Mouse (Mus musculus): ENCODE measurements around the gene Iqgap1. TPM values are rescaled to one million over a fixed set of nuclear protein-coding genes. Genes with fewer than 3 reads are reported as not detected.
"Not testable (repeated sequence)": the region's sequence is repeated elsewhere in the genome, so short reads cannot be mapped to it uniquely, and the experiment has no call there.

The Iqgap1 gene
- total RNA-seq, 2 experiments from 2014 or later = 39.8 to 46.7 TPM

DNA sequence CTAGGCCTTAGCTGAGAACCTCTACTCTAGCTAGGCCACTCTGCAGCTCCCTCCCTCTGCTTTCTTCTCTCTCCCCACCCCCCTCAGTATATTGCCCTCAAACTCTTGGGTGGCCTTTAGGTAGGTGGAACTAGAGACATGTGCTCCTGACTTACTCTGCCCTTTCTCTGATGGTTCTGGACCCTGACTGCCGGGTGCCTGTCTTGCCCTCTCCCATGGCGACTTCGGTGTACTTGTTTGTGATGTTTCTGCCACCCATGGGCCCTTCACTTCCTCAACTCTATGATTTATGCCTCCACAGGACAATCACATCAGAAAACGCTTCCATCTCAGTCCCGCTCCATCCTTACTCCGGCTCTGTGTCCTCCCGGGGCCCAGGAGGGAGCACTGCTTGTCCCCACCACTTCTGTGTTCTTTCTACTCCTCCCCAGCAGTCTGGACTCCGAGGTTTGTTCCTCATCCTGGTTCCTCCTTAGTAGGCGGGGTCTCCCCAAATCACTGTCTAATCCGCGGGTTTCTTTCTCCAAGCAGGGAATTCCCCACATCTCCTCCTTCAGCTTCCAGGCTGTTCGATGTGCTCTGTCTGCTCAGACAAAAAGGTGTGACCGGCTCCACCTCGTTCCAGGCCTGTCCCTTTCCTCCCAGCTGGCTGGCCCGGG, 20.0 kb upstream of the Iqgap1 start:
- intact Hi-C loops (cut with DNase I) = loop anchor here (5.0 kb wide), 1 partner anchor 43 kb away; no protein-coding TSS in a partner anchor
- DNase-seq (ENCODE audit: low spot score) = no peak

DNA sequence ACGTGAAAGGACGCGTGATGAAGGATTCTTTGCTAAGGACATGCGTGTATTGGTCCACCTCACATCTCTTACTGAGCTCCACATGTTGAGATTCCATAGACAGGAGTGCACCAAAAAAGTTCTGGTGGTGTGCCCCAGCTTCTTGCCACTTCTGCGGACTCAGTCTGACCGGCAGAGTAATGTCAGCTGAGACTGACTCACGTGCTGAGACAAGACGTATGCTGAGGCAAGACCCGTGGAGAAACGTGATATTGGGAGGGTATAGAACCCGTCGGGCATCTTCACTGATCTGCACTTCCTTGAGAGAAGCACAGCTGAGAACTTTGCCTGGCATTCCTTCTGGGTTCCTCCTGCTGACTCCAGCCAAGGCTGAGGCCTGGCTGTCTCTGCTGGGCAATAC, 18.9 kb upstream of the Iqgap1 start:
- intact Hi-C loops (cut with DNase I) = loop anchor here (5.0 kb wide), 1 partner anchor 42 kb away; no protein-coding TSS in a partner anchor
- DNase-seq (ENCODE audit: low spot score) = no peak

DNA sequence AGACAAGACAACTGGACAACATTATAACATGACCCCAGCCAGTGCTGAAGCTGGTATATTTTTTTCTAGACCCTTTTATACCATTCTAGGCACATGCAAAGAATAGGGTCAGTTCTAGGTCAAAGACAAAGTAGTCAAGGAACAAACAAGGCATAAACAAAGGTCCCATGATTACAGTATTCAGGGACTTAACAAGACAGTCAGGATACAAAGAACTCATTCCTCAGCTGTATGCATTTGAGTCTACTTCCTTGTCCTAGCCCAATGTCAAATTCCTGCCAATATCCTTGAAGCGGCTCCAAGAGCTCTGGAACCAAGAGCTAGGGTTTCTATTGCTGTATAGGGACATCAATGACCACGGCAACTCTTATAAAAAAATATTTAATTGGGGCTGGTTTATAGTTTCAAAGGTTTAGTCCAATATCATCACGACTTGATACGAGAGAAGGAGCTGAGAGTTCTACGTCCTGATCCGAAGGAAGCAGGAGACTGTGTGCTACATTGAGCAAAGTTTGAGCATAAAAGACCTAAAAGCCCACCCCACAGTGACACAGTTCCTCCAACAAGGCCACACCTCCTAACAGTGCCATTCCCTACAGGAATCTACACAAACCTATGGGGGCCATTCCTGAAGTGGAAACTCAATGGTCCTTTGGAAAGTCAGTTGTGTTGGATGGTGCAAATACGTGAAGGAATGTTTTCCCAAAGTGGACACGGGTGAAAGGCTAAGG, 18.3 kb upstream of the Iqgap1 start:
- DNase-seq (ENCODE audit: low spot score) = no peak
- intact Hi-C loops (cut with DNase I) = no loop called here

GRCm38 (mm10) chr7:80843176-80843575, 17.4 kb upstream of the Iqgap1 start:
- no peak for DNase-seq (ENCODE audit: low spot score)
- intact Hi-C loops (cut with DNase I) = no loop called here

GRCm38 (mm10) chr7:80842132-80842531, 16.4 kb upstream of the Iqgap1 start:
- DNase-seq (ENCODE audit: low spot score) = no peak
- intact Hi-C loops (cut with DNase I) = no loop called here

- no peak for DNase-seq (ENCODE audit: low spot score)
- intact Hi-C loops (cut with DNase I) = loop anchor here (2.0 kb wide), 1 partner anchor 98 kb away; no protein-coding TSS in a partner anchor
Measured at GRCm38 (mm10) chr7:80840937-80841336, 15.2 kb upstream of the Iqgap1 start.

DNA sequence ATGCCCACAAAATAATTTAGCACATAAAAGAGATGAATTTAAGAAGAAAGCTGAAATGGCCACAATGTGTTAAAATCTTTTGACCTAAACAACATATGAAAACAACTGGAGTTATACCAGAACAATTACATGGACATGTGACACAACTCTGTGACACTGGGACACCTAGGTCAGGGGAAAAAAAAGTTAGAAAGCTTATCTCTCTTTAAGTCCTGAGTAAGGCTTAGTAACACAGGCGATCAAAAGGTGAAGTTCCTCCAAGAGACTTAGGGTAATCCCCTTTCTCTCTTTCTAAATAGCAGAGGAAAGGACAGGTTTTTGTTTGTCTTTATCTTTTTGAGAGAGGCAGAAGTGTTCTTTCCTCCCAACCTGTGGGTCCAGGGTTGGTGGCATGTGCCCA, 14.5 kb upstream of the Iqgap1 start:
- intact Hi-C loops (cut with DNase I) = loop anchor here (2.0 kb wide), 1 partner anchor 97 kb away; no protein-coding TSS in a partner anchor
- DNase-seq (ENCODE audit: low spot score) = no peak

- intact Hi-C loops (cut with DNase I) = loop anchor here (2.0 kb wide), 1 partner anchor 97 kb away; no protein-coding TSS in a partner anchor
- no peak for DNase-seq (ENCODE audit: low spot score)
Measured at GRCm38 (mm10) chr7:80839755-80840154, 14.0 kb upstream of the Iqgap1 start.

- intact Hi-C loops (cut with DNase I) = no loop called here
- DNase-seq (ENCODE audit: low spot score) = no peak
Measured at GRCm38 (mm10) chr7:80838247-80838646, 12.5 kb upstream of the Iqgap1 start.

- intact Hi-C loops (cut with DNase I) = no loop called here
- no peak for DNase-seq (ENCODE audit: low spot score)
Measured at GRCm38 (mm10) chr7:80837736-80838135, 12.0 kb upstream of the Iqgap1 start.

DNA sequence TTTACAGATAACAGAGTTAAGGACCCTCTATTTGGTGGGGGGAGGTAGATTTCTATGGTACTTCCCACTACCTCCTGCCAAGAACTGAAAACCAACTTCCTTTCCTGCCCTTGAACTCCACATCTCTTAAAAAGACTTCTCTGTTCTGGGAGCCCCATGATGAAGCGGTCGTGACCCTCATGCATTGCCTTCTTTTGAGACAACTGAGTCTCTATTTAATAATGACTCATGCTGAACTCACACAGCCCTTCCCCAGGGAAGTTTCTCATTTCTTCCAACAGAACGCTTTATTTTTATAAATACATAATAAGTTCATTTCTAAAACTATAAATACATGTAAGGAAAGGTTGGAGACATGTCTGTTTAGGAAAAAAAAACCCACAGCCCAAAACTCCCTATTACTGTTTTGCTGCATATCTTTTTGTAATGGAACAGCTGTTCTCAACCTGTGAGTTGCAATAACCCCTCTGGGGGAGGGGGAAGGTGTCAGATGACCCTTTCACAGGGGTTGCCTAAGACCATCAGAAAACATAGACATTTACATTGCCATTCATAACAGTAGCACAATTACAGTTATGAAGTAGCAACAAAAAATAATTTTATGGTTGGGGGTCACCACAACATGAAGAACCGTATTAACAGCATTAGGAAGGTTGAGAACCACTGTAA, 10.3 kb upstream of the Iqgap1 start:
- intact Hi-C loops (cut with DNase I) = no loop called here
- no peak for DNase-seq (ENCODE audit: low spot score)

DNA sequence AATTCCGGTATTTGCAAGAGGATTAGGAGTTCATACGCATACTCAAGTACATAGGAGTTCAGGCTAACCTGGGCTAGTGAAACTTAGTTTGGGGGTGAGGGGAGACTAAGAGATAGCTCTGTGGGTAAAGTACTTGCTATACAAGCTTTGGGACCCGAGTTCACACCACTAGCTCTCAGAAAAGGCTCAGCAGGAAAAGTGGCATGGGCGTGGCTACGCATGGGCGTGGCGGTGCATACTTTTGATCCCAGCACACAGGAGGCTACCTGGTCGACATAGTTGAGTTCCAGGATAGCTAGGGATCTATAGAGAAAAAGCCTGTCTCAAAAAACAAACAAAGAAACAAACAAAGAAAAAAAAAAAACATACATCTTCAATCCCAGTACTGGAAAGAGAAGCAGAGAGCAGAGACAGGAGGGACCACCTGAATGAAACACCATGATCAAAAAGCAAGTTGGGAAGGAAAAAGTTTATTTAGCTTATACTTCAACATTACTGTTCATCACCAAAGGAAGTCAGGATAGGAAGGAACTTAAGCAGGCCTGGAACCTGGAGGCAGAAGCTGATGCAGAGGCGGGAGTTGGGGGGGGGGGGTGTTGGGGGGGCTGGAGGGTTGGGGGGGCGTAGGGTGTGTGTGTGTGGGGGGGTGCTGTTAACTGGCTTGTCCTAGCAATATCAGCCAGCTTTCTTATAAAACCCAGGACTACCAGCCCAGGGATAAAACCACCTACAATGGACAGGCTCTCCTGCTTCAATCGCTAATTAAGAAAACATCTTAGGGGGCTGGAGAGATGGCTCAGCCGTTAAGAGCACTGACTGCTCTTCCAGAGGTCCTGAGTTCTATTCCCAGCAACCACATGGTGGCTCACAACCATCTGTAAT, 8.1 kb upstream of the Iqgap1 start:
- intact Hi-C loops (cut with DNase I) = no loop called here
- no peak for DNase-seq (ENCODE audit: low spot score)

- DNase-seq (ENCODE audit: low spot score); intact Hi-C loops (cut with DNase I): not testable (repeated sequence)
Measured at GRCm38 (mm10) chr7:80832996-80833650, 7.3 kb upstream of the Iqgap1 start.

GRCm38 (mm10) chr7:80832191-80832590, 6.4 kb upstream of the Iqgap1 start:
- intact Hi-C loops (cut with DNase I) = no loop called here
- DNase-seq (ENCODE audit: low spot score) = no peak

GRCm38 (mm10) chr7:80830193-80830803, 4.5 kb upstream of the Iqgap1 start:
- intact Hi-C loops (cut with DNase I) = no loop called here
- DNase-seq (ENCODE audit: low spot score) = no peak

GRCm38 (mm10) chr7:80828146-80828860, 2.5 kb upstream of the Iqgap1 start:
- intact Hi-C loops (cut with DNase I) = no loop called here
- no peak for DNase-seq (ENCODE audit: low spot score)

DNA sequence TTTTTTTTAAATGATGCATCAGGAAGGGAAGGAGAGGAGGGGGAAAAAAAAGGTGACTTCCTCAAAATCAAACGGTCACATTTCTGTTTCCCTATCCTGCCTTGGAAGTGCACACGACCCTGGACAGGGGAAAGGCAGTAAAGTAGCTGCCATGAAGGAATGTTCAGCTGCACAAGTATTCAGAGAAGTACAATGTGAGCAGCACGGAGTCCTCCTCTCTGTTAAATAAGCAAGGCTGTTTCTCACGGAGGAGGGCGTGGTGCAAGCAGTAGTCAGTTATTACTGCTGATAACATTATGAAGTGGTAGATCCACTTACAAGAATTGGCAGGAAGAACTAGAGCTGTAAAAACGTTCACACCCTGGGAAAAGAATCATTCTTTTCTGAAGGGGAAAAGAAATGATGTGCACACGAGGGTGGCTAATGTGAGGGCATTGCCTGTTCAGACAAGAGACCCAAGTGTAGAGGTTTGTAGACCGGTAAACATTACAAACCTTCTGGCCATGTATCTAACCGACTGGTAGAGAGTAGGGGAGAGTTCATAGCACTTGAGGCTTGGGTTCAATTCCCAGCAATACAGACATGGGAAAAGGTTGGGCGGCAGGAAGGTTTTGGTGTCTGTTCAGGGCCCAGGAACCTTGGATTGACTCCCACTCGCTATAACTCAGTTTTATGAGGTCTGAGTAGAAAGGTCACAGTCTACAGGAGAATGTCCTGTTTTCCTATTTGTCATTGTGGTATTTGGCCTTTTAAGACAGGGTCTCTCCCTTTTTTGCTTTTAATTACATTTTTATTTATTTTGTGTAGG, 1.7 kb downstream of the Iqgap1 start:
- intact Hi-C loops (cut with DNase I) = no loop called here
- no peak for DNase-seq (ENCODE audit: low spot score)

Data from heart, postnatal 25 days (tissue).